Mouse (Mus musculus): ENCODE data around the gene I830077J02Rik. TPM values are rescaled to one million over a fixed set of nuclear protein-coding genes. Genes with fewer than 3 reads are reported as not detected.

I830077J02Rik gene
- polyA plus RNA-seq, 1 experiment from 2014 or later, result 0.76 TPM

DNA sequence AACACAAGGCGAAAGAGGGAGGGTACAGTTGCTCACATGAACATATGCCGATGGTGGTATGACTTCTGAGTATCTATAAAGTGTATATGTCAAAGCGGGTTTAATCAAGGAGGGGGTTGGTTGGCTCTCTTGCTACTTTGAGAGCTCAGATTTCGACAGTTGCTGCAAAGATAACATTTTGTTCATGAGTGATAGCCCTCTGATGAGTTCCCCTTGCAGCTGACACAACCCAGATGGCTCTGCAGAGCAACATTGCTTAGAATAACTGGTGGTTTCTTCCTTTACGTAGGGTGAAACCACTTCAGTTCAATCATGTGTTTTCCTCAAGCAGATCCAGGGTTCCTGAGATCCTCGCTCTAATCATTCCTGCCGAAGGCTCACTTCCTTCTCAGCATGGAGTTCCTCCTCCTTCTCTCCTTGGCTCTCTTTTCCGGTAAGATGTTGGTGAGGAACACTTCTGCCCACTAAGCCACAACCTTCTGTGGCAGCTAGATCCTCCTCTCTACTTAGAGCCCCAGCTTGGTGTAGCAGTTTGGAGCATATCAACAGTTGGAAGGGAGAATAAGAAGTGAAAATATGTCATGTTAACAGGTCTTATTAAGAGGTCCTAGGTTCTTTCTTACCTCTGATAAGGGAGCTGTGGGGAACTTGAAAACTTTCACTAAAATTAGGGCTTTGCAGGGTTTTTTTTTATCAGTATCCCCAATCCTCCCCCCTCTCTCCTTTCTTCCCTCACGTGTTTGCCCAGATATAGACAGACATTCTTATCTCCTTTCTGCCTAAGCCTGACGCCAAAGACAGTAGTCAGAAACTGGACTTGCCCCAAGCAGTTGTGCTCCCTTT lies 18.4 kb downstream of the I830077J02Rik start:
- Histone ChIP-seq H3K36me3 (ENCODE audit: control insufficient read depth, insufficient read depth, low read length) (no peaks in the 10 kb centered on the region), H3K27me3 (ENCODE audit: control insufficient read depth, insufficient read depth, low read length) (no peaks in the 10 kb centered on the region), H3K27ac (ENCODE audit: low read depth, low read length) (no peak overlapping the region), H3K4me2 (ENCODE audit: low read depth) (no peak overlapping the region), H3K9ac (ENCODE audit: low read length) (no peak overlapping the region), H3K4me3 (ENCODE audit: low read depth, low read length) (no peak overlapping the region), H3K4me1 (ENCODE audit: control insufficient read depth, insufficient read depth, low read length) (no peaks in the 10 kb centered on the region), H3K9me3 (ENCODE audit: control insufficient read depth, low read length) (no peaks in the 10 kb centered on the region)
- ATAC-seq (ENCODE audit: insufficient read depth, low FRiP score, low TSS enrichment) (no peak), DNase-seq (ENCODE audit: low spot score) (no peak)
- WGBS, result 68% methylated on average over 10 of the region's 10 CpGs

DNA sequence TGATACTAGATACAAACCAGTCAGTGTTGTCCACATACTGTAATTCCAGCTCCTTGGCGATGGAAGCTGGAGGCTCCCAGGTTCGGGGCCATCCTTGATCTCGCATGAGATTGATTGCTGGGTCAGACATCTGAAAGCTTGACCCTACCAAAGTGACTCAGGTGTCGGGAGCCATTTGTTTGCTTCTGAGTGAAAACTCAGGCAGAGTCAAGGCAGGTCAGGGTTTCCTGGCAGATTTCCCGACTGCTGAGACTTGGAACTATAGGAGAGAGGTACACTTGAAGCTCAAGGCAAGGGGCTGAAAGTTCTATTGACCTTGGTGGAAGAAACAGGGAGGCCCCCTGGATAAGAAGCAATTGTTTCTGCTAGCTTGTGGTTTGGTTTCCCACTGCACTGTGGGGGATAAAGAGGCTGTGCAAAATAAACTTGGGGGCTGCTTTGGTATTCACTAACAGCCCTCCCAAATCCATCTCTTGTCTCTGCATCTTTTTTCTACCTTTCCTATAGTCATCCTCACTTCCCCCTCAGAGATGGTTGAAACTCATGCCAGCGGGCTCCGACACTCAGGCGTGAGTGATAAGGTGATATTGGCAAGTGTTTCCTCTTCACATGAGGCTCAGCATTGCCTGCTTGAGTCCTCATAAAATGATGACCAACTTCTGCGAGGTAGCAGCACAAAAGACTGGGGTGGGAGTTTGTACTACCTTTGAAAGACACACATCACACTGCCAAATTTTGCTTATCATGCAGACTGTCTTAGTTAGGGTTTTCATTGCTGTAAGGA lies 20.2 kb downstream of the I830077J02Rik start:
- 78% methylated on average over 9 of the region's 9 CpGs for WGBS
- no peaks in the 10 kb centered on the region for H3K9me3 ChIP-seq (ENCODE audit: control insufficient read depth, low read length)
- no peak for ATAC-seq (ENCODE audit: insufficient read depth, low FRiP score, low TSS enrichment)

GRCm38 (mm10) chr3:105910519-105911190 lies 21.8 kb downstream of the I830077J02Rik start:
- Histone ChIP-seq H3K4me3 (ENCODE audit: low read depth, low read length) (no peak overlapping the region), H3K9ac (ENCODE audit: low read length) (no peak overlapping the region), H3K27me3 (ENCODE audit: control insufficient read depth, insufficient read depth, low read length) (no peaks in the 10 kb centered on the region), H3K4me2 (ENCODE audit: low read depth) (no peak overlapping the region), H3K36me3 (ENCODE audit: control insufficient read depth, insufficient read depth, low read length) (no peaks in the 10 kb centered on the region), H3K9me3 (ENCODE audit: control insufficient read depth, low read length) (no peaks in the 10 kb centered on the region), H3K4me1 (ENCODE audit: control insufficient read depth, insufficient read depth, low read length) (no peaks in the 10 kb centered on the region), H3K27ac (ENCODE audit: low read depth, low read length) (no peak overlapping the region)
- WGBS, result 80% methylated on average over 11 of the region's 11 CpGs
- ATAC-seq (ENCODE audit: insufficient read depth, low FRiP score, low TSS enrichment), result no peak
- no peak for DNase-seq (ENCODE audit: low spot score)

More for the DNA sequence above, 20.2 kb downstream of the I830077J02Rik start:
- no peaks in the 10 kb centered on the region for H3K36me3 ChIP-seq (ENCODE audit: control insufficient read depth, insufficient read depth, low read length)
- H3K27ac ChIP-seq (ENCODE audit: low read depth, low read length), result no peak overlapping the region
- H3K27me3 ChIP-seq (ENCODE audit: control insufficient read depth, insufficient read depth, low read length), result no peaks in the 10 kb centered on the region
- no peak overlapping the region for H3K4me3 ChIP-seq (ENCODE audit: low read depth, low read length)
- no peak overlapping the region for H3K9ac ChIP-seq (ENCODE audit: low read length)
- H3K4me2 ChIP-seq (ENCODE audit: low read depth), result no peak overlapping the region
- no peaks in the 10 kb centered on the region for H3K4me1 ChIP-seq (ENCODE audit: control insufficient read depth, insufficient read depth, low read length)
- no peak for DNase-seq (ENCODE audit: low spot score)

DNA sequence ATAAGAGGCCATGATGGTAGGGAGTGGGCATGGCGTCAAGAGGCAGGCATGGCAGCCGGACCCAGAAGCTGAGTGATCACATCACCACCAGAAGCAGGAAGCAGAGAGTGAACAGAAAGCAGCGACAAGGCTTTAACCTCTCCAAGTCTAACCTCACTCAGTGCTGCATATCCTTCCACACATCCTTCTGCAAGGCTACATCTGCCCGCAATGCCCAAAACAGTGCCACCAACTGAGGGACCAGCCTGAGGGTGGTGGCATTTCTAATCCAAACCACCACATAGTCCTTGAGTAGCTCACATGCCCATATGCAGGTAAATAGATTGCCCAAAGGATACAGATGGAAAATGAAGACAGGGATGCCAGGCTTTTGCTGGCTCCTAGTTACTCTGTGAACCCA lies 23.5 kb downstream of the I830077J02Rik start:
- Histone ChIP-seq H3K4me2 (ENCODE audit: low read depth) (no peak overlapping the region), H3K36me3 (ENCODE audit: control insufficient read depth, insufficient read depth, low read length) (no peaks in the 10 kb centered on the region), H3K9me3 (ENCODE audit: control insufficient read depth, low read length) (no peaks in the 10 kb centered on the region), H3K4me1 (ENCODE audit: control insufficient read depth, insufficient read depth, low read length) (no peaks in the 10 kb centered on the region), H3K27ac (ENCODE audit: low read depth, low read length) (no peak overlapping the region), H3K4me3 (ENCODE audit: low read depth, low read length) (no peak overlapping the region), H3K27me3 (ENCODE audit: control insufficient read depth, insufficient read depth, low read length) (no peaks in the 10 kb centered on the region), H3K9ac (ENCODE audit: low read length) (no peak overlapping the region)
- ATAC-seq (ENCODE audit: insufficient read depth, low FRiP score, low TSS enrichment) (no peak), DNase-seq (ENCODE audit: low spot score) (no peak)
- 92% methylated on average over 4 of the region's 4 CpGs for WGBS

- Histone ChIP-seq H3K9me3 (ENCODE audit: control insufficient read depth, low read length) (no peaks in the 10 kb centered on the region), H3K4me2 (ENCODE audit: low read depth) (no peak overlapping the region), H3K4me1 (ENCODE audit: control insufficient read depth, insufficient read depth, low read length) (no peaks in the 10 kb centered on the region), H3K36me3 (ENCODE audit: control insufficient read depth, insufficient read depth, low read length) (no peaks in the 10 kb centered on the region), H3K27ac (ENCODE audit: low read depth, low read length) (no peak overlapping the region), H3K9ac (ENCODE audit: low read length) (no peak overlapping the region), H3K27me3 (ENCODE audit: control insufficient read depth, insufficient read depth, low read length) (no peaks in the 10 kb centered on the region), H3K4me3 (ENCODE audit: low read depth, low read length) (no peak overlapping the region)
- 63% methylated on average over 9 of the region's 9 CpGs for WGBS
- ATAC-seq (ENCODE audit: insufficient read depth, low FRiP score, low TSS enrichment) (no peak), DNase-seq (ENCODE audit: low spot score) (no peak)
Observed at GRCm38 (mm10) chr3:105907956-105908655, 24.4 kb downstream of the I830077J02Rik start.

GRCm38 (mm10) chr3:105904721-105905120 lies 27.7 kb downstream of the I830077J02Rik start:
- Histone ChIP-seq H3K36me3 (ENCODE audit: control insufficient read depth, insufficient read depth, low read length) (no peaks in the 10 kb centered on the region), H3K4me1 (ENCODE audit: control insufficient read depth, insufficient read depth, low read length) (no peaks in the 10 kb centered on the region)
- 91% methylated on average over 9 of the region's 9 CpGs for WGBS

GRCm38 (mm10) chr3:105904213-105904612 lies 28.3 kb downstream of the I830077J02Rik start:
- Histone ChIP-seq H3K4me2 (ENCODE audit: low read depth) (no peak overlapping the region), H3K9me3 (ENCODE audit: control insufficient read depth, low read length) (no peaks in the 10 kb centered on the region), H3K9ac (ENCODE audit: low read length) (no peak overlapping the region), H3K27me3 (ENCODE audit: control insufficient read depth, insufficient read depth, low read length) (no peaks in the 10 kb centered on the region), H3K36me3 (ENCODE audit: control insufficient read depth, insufficient read depth, low read length) (no peaks in the 10 kb centered on the region), H3K4me3 (ENCODE audit: low read depth, low read length) (no peak overlapping the region), H3K4me1 (ENCODE audit: control insufficient read depth, insufficient read depth, low read length) (no peaks in the 10 kb centered on the region), H3K27ac (ENCODE audit: low read depth, low read length) (no peak overlapping the region)
- DNase-seq (ENCODE audit: low spot score) (no peak), ATAC-seq (ENCODE audit: insufficient read depth, low FRiP score, low TSS enrichment) (no peak)
- WGBS, result 72% methylated on average over 4 of the region's 4 CpGs

More at GRCm38 (mm10) chr3:105904721-105905120, 27.7 kb downstream of the I830077J02Rik start:
- ATAC-seq (ENCODE audit: insufficient read depth, low FRiP score, low TSS enrichment), result no peak
- Histone ChIP-seq H3K4me3 (ENCODE audit: low read depth, low read length) (no peak overlapping the region), H3K4me2 (ENCODE audit: low read depth) (no peak overlapping the region), H3K9me3 (ENCODE audit: control insufficient read depth, low read length) (no peaks in the 10 kb centered on the region), H3K27ac (ENCODE audit: low read depth, low read length) (no peak overlapping the region), H3K27me3 (ENCODE audit: control insufficient read depth, insufficient read depth, low read length) (no peaks in the 10 kb centered on the region), H3K9ac (ENCODE audit: low read length) (no peak overlapping the region)
- DNase-seq (ENCODE audit: low spot score), result no peak

DNA sequence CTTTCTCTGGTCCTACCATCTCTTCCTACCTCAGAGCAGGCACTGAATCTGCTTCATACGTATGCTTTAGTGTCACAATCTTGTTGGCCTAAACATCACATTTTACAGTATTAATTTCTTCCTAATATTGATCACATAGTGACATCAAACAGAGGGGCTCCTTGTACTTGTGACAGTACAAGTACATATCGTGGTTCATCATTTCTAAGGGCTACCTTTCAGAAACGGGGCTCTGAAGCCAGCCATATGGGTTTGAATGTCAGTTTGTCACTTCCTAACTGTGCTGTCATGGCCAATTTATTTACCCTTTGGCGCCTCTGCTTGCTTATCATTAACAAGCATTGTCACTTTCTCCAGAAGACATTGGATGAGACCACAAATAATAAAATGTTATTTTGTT lies 31.0 kb downstream of the I830077J02Rik start:
- Histone ChIP-seq H3K9me3 (ENCODE audit: control insufficient read depth, low read length) (no peaks in the 10 kb centered on the region), H3K36me3 (ENCODE audit: control insufficient read depth, insufficient read depth, low read length) (no peaks in the 10 kb centered on the region), H3K4me1 (ENCODE audit: control insufficient read depth, insufficient read depth, low read length) (no peaks in the 10 kb centered on the region), H3K27me3 (ENCODE audit: control insufficient read depth, insufficient read depth, low read length) (no peaks in the 10 kb centered on the region), H3K4me2 (ENCODE audit: low read depth) (no peak overlapping the region), H3K27ac (ENCODE audit: low read depth, low read length) (no peak overlapping the region), H3K4me3 (ENCODE audit: low read depth, low read length) (no peak overlapping the region), H3K9ac (ENCODE audit: low read length) (no peak overlapping the region)
- ATAC-seq (ENCODE audit: insufficient read depth, low FRiP score, low TSS enrichment), result no peak
- no peak for DNase-seq (ENCODE audit: low spot score)
- 84% methylated on average over 4 of the region's 4 CpGs for WGBS

Data from neural tube, embryonic 11.5 days (tissue).